Mouse (Mus musculus) forebrain, embryonic 12.5 days (tissue): ENCODE measurements at regions not wholly inside any gene's neighbourhood (a gene's known extent, or its start where the extent isn't known, plus 50 kb on each side); places are given as distances from the start of the nearest gene placed in this dataset.

Experiments
- ATAC-seq: fragments of 200-750 bp; cut with Nextera tagmentation; 2 replicates; pipeline ENCODE4 v1.8.0; 2017; ENCODE audit warnings: moderate TSS enrichment; ENCODE audit not compliant: low FRiP score
- H3K27ac ChIP-seq: fragments of 300-500 bp; sonication (generic); 2 replicates; pipeline ENCODE4 v1.5.1; 2016; ENCODE audit warnings: mild to moderate bottlenecking
- H3K27me3 ChIP-seq: fragments of 300-500 bp; sonication (generic); 2 replicates; pipeline ENCODE4 v1.6.1; 2016; ENCODE audit warnings: mild to moderate bottlenecking
- H3K36me3 ChIP-seq: fragments of 300-500 bp; sonication (generic); replicated peaks from 2 replicates; pipeline ENCODE4 v1.6.1; 2016; ENCODE audit warnings: mild to moderate bottlenecking
- H3K4me1 ChIP-seq: fragments of 300-500 bp; sonication (generic); 2 replicates; pipeline ENCODE4 v1.6.1; 2016
- H3K4me2 ChIP-seq: fragments of 300-500 bp; sonication (generic); 2 replicates; pipeline ENCODE4 v1.6.1; 2016; ENCODE audit warnings: mild to moderate bottlenecking, moderate library complexity
- H3K4me3 ChIP-seq: fragments of 300-500 bp; sonication (generic); replicated peaks from 2 replicates; pipeline ENCODE4 v1.5.1; 2016; ENCODE audit warnings: mild to moderate bottlenecking
- H3K9ac ChIP-seq: fragments of 300-500 bp; sonication (generic); 2 replicates; pipeline ENCODE4 v1.6.1; 2016; ENCODE audit warnings: mild to moderate bottlenecking
- H3K9me3 ChIP-seq: fragments of 300-500 bp; sonication (generic); 2 replicates; pipeline ENCODE4 v1.6.1; 2016
- WGBS: fragments of 180-500 bp; shearing (Covaris S2); methylation state at CpG from one replicate; pipeline ENCODE4 v1.1.7; 2016; 5-methylcytosine and 5-hydroxymethylcytosine counted together

GRCm38 (mm10) chr3:40472766-40473165 is 58.3 kb upstream of the Intu start:
- H3K27ac ChIP-seq = no peak overlapping the region
- no peaks in the 10 kb centered on the region for H3K9me3 ChIP-seq
- H3K27me3 ChIP-seq = no peaks in the 10 kb centered on the region
- ATAC-seq = no peak
- no peak overlapping the region for H3K9ac ChIP-seq
- 90% methylated on average over 6 of the region's 6 CpGs for WGBS
- H3K36me3 ChIP-seq = no peaks in the 10 kb centered on the region
- no peak overlapping the region for H3K4me3 ChIP-seq
- H3K4me1 ChIP-seq = no peaks in the 10 kb centered on the region
- no peak overlapping the region for H3K4me2 ChIP-seq

GRCm38 (mm10) chr3:40480258-40480951 is 50.7 kb upstream of the Intu start:
- Histone ChIP-seq H3K9ac (no peak overlapping the region), H3K4me3 (no peak overlapping the region), H3K4me2 (no peak overlapping the region), H3K27me3 (no peaks in the 10 kb centered on the region), H3K27ac (no peak overlapping the region), H3K36me3 (no peaks in the 10 kb centered on the region), H3K4me1 (no peaks in the 10 kb centered on the region), H3K9me3 (no peaks in the 10 kb centered on the region)
- WGBS = 86% methylated on average over 15 of the region's 15 CpGs
- ATAC-seq = no peak
